Mouse (Mus musculus) adrenal gland, postnatal 10 days (tissue): ENCODE data around the gene Ifna4. TPM values are rescaled to one million over a fixed set of nuclear protein-coding genes. Genes with fewer than 3 reads are reported as not detected.
A peak's percentile ranks its signal among the peaks of the same experiment; 100 is the strongest.
"Not testable (repeated sequence)": the region's sequence is repeated elsewhere in the genome, so short reads cannot be mapped to it uniquely, and the experiment has no call there.

Source experiments
- DNase-seq: peaks from one replicate; pipeline ENCODE4 v3.0.0; 2021; ENCODE audit warnings: mixed read lengths
- long read RNA-seq, 2 experiments: library from polyadenylated mRNA; stranded (forward); transcript quantifications; one replicate each; pipeline ENCODE4 v2.0.0; 2021
- total RNA-seq, 2 experiments: library from RNA; stranded (reverse); gene quantifications; 2 replicates each; pipeline ENCODE4 v1.2.3; 2021

Ifna4 gene
- total RNA-seq, result not detected
- long read RNA-seq, experiment 1, result 0 reads
- long read RNA-seq, experiment 2, result 0 reads

DNA sequence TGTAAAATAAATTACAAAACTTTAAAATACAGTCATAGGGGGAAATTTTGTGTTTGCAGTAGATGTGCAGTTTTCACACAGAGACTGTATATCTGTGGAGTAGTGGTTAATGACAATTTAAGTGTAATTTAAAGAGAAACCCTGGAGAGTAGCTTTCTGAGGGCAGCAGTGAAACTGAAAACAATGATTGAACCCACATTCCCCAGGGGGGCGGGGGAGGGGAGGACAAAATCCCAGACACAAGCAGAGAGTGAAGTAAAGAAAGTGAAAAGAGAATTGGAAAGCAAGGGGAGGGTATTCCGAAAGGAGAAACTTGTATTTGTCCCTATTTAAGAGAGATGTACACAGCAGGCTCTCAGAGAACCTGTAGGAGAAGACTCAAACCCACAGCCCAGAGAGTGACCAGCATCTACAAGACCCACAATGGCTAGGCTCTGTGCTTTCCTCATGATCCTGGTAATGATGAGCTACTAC lies at the start of gene Ifna4:
Gene Ifna4, plus strand, starts transcription at position 424 of the 474 bp plus-strand sequence.
- no peak for DNase-seq

DNA sequence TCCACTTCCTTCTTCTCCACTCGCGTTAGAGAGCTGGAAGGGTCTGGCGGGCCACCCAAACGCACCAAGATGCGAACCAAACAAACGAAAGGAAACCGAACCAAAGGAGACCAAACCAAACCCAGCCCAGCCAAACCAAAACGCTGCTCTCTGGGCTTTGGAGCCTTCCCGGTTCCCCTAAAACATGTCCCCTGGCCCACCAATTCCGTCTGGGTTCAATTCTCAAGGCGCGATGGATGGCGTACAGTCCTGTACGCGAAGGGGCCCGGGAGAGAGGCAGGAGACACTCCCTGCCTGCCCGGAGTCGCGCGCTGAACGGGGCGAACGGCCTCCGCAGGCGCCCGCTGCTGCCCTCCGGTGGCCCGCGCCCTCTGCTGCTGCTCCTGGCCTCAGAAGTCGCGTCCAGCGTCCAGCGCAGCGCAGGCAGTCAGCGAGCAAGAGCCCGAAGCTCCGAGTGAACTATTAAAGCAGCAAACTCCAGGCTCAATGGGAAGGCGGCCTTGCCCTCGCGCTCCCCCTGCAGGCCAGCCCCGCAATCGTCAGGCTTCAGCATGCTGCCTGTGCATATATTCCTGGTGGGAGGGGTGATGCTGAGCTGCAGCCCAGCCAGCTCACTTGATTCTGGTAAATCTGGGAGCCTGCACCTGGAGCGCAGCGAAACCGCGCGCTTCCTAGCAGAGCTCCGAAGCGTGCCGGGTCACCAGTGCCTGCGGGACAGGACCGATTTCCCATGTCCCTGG lies 47.6 kb upstream of the Ifna4 start, which contains the start of gene Gm13275:
Gene Gm13275, plus strand, starts transcription at position 552 of the 740 bp plus-strand sequence.
- DNase-seq, result peak; percentile 29

DNA sequence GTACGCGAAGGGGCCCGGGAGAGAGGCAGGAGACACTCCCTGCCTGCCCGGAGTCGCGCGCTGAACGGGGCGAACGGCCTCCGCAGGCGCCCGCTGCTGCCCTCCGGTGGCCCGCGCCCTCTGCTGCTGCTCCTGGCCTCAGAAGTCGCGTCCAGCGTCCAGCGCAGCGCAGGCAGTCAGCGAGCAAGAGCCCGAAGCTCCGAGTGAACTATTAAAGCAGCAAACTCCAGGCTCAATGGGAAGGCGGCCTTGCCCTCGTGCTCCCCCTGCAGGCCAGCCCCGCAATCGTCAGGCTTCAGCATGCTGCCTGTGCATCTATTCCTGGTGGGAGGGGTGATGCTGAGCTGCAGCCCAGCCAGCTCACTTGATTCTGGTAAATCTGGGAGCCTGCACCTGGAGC lies 44.6 kb upstream of the Ifna4 start, which contains the start of gene Gm13279:
Gene Gm13279, plus strand, starts transcription at position 301 of the 400 bp plus-strand sequence.
- not testable (repeated sequence) for DNase-seq

DNA sequence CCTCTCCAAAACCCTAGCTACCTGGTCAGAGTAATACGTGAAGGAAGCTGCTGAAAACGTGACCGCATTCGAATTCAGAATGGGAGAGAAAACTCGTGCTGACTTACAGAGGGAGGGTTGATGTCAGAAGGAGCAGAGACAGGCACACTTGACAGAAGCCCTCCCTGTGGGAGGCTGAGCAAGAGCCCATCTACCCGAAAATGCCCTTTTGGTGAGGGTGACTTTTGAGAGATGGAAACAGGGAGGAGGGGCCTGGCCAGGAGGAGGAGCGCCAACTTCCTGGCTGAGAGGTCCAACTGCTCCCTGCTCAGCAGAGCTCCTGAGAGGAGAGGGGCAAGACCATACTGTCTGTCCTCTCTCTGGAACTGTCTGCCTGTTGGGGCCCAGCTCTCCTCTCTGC lies 42.3 kb upstream of the Ifna4 start, which contains the start of gene Gm13285:
Gene Gm13285, plus strand, starts transcription at position 301 of the 400 bp plus-strand sequence.
- not testable (repeated sequence) for DNase-seq

DNA sequence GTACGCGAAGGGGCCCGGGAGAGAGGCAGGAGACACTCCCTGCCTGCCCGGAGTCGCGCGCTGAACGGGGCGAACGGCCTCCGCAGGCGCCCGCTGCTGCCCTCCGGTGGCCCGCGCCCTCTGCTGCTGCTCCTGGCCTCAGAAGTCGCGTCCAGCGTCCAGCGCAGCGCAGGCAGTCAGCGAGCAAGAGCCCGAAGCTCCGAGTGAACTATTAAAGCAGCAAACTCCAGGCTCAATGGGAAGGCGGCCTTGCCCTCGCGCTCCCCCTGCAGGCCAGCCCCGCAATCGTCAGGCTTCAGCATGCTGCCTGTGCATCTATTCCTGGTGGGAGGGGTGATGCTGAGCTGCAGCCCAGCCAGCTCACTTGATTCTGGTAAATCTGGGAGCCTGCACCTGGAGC lies 38.7 kb upstream of the Ifna4 start, which contains the start of gene Gm13287:
Gene Gm13287, plus strand, starts transcription at position 301 of the 400 bp plus-strand sequence.
- DNase-seq, result not testable (repeated sequence)

DNA sequence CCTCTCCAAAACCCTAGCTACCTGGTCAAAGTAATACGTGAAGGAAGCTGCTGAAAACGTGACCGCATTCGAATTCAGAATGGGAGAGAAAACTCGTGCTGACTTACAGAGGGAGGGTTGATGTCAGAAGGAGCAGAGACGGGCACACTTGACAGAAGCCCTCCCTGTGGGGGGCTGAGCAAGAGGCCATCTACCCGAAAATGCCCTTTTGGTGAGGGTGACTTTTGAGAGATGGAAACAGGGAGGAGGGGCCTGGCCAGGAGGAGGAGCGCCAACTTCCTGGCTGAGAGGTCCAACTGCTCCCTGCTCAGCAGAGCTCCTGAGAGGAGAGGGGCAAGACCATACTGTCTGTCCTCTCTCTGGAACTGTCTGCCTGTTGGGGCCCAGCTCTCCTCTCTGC lies 36.4 kb upstream of the Ifna4 start, which contains the start of gene Gm13288:
Gene Gm13288, plus strand, starts transcription at position 301 of the 400 bp plus-strand sequence.
- not testable (repeated sequence) for DNase-seq

DNA sequence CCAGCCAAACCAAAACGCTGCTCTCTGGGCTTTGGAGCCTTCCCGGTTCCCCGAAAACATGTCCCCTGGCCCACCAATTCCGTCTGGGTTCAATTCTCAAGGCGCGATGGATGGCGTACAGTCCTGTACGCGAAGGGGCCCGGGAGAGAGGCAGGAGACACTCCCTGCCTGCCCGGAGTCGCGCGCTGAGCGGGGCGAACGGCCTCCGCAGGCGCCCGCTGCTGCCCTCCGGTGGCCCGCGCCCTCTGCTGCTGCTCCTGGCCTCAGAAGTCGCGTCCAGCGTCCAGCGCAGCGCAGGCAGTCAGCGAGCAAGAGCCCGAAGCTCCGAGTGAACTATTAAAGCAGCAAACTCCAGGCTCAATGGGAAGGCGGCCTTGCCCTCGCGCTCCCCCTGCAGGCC lies 35.9 kb upstream of the Ifna4 start:
- DNase-seq, result peak; percentile 40

DNA sequence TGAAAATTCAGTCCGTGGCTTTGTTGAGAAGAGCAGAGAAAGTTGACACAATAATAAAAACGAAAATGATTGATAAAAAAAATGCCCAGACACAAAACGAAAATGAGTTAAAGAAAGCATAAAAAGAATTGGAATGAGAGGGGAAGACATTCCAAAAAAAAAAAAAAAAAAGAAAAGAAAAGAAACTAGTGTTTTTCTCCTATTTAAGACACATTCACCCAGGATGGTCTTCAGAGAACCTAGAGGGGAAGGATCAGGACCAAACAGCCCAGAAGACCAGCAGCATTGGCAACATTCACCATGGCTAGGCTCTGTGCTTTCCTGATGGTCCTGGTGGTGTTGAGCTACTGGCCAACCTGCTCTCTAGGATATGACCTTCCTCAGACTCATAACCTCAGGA lies 25.7 kb upstream of the Ifna4 start, which contains the start of gene Ifna7:
Gene Ifna7, plus strand, starts transcription at position 301 of the 400 bp plus-strand sequence.
- DNase-seq, result no peak

DNA sequence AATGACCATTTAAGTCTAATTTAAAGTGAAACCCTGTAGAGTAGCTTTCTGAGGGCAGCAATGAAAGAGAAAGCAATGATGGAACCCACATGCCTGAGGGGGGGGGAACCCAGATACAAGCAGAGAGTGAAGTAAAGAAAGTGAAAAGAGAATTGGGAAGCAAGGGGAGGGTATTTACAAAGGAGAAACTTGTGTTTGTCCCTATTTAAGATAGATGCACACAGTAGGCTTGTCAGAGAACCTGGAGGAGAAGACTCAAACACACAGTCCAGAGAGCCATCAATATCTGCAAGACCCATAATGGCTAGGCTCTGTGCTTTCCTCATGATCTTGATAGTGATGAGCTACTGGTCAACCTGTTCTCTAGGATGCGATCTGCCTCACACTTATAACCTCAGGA lies 22.0 kb upstream of the Ifna4 start, which contains the start of gene Ifna11:
Gene Ifna11, plus strand, starts transcription at position 301 of the 400 bp plus-strand sequence.
- no peak for DNase-seq

DNA sequence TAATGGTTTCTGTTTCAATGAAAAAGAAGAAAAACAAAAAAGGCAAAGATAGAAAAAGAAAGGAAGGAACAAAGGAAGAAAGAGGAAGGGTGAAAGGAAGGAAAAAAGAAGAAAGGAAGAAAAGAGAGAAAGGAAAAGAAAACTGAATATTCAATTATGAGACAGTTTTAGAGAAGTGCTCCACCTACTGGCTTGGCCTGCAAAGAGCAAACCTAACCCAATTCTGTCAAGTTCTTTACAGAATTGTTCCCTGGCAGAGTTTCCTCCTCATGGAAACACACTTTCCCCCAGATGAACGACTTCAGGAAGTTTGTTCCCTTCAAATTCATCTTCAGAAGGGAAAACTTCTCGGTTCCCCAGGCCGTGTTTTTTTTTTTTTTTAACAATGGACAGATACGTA lies 18.7 kb upstream of the Ifna4 start:
- peak; percentile 19 for DNase-seq

DNA sequence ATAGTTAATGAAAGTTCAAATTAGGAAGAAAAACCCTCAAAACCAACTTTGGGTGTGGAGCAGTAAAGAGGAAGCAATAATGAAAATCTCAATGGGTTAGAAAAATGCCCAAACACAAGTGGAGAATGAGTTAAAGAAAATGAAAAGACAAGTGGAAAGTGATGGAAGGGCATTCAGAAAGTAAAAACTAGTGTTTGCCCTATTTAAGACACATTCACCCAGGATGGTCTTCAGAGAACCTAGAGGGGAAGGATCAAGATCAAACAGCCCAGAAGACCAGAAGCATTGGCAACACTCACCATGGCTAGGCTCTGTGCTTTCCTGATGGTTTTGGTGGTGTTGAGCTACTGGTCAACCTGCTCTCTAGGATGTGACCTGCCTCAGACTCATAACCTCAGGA lies 14.5 kb upstream of the Ifna4 start, which contains the start of gene Ifna6:
Gene Ifna6, plus strand, starts transcription at position 301 of the 400 bp plus-strand sequence.
- DNase-seq, result not testable (repeated sequence)

DNA sequence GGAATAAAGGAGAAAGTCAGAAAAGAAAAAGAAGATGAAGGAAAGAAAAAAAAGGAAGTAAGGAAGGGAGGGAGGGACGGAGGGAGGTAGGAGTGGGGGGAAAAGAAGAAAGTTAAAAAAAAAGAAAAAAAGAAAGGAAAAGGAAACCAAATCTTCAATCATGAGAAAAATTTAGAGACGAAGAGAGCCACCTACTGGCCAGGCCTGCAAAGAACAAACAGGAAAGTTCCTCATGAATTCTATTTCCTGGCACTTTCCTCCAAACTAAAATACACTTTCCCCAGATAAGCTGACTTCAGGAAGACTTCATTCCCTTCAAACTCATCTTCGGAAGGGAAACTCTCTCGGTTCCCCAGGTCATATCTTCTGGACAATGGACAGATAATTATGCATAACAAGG lies 11.1 kb upstream of the Ifna4 start:
- peak; percentile 28 for DNase-seq

DNA sequence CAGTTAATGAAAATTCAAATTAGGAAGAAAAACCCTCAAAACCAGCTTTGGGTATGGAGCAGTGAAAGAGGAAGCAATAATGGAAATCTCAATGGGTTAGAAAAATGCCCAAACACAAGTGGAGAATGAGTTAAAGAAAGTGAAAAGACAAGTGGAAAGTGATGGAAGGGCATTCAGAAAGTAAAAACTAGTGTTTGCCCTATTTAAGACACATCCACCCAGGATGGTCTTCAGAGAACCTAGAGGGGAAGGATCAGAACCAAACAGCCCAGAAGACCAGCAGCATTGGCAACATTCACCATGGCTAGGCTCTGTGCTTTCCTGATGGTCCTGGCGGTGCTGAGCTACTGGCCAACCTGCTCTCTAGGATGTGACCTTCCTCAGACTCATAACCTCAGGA lies 6.4 kb upstream of the Ifna4 start, which contains the start of gene Ifna5:
Gene Ifna5, plus strand, starts transcription at position 301 of the 400 bp plus-strand sequence.
- not testable (repeated sequence) for DNase-seq

DNA sequence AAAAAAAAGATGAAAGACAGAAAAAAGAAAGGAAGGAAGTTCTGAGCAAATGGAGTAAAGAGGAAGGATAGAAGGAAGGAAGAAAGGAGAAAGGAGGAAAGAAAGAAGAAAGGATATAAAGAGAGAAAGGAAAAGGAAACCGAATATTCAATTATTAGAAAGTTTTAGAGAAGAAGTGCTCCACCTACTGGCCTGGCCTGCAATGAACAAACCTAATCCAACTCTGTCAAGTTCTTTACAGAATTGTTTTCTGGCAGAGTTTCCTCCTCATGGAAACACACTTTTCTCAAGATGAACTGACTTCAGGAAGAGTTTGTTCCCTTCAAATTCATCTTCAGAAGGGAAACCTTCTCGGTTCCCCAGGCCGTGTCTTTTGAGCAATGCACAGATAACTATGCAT lies 2.8 kb upstream of the Ifna4 start:
- DNase-seq, result peak; percentile 4

DNA sequence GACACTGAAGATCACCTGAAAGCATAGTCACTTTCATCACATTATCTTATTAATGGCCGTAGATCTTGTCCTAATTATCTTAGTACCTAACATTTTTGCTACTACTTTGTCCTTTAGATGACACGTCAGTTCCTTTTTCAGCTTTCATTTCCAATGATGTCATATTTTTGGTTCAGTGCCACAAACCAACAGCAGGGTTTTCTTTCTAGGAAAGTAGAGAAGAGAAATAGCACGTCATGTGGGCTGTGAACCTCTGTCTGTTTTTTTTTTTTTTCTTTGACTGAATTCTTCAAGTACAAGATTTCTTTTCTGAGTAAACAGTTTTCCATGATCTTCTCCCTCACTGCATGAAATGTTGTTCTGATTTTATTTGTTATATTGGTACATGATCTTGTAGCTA lies 1.6 kb upstream of the Ifna4 start:
- no peak for DNase-seq

DNA sequence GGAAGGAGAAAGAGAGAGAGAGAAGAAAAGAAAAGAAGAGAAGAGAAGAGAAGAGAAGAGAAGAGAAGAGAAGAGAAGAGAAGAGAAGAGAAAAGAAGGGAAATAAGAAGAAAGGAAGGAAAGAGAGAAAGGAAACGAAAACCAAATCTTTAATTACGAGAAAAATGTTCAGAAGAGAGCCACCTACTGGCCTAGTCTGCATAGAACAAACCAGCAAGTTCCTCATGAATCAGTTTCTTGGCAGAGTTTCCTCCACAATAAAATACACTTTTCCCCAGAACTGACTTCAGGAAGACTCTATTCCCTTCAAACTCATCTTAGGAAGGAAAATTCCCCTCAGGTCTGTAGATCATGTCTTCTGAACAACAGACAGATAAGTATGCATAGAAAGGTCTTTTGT lies 3.7 kb downstream of the Ifna4 start:
- DNase-seq, result no peak

DNA sequence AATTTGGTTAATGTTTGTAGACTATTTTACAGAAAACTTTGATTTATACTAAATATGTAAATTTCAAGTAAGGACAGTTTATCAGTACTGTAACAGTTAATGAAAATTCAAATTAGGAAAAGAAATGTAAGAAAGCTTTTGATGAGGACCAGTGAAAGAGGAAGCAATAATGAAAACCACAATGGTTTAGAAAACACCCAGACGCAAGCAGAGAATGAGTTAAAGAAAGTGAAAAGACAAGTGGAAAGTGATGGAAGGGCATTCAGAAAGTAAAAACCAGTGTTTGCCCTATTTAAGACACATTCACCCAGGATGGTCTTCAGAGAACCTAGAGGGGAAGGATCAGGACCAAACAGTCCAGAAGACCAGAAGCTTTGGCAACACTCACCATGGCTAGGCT lies 8.0 kb downstream of the Ifna4 start, which contains the start of gene Ifna1:
Gene Ifna1, plus strand, starts transcription at position 390 of the 400 bp plus-strand sequence.
- no peak for DNase-seq

DNA sequence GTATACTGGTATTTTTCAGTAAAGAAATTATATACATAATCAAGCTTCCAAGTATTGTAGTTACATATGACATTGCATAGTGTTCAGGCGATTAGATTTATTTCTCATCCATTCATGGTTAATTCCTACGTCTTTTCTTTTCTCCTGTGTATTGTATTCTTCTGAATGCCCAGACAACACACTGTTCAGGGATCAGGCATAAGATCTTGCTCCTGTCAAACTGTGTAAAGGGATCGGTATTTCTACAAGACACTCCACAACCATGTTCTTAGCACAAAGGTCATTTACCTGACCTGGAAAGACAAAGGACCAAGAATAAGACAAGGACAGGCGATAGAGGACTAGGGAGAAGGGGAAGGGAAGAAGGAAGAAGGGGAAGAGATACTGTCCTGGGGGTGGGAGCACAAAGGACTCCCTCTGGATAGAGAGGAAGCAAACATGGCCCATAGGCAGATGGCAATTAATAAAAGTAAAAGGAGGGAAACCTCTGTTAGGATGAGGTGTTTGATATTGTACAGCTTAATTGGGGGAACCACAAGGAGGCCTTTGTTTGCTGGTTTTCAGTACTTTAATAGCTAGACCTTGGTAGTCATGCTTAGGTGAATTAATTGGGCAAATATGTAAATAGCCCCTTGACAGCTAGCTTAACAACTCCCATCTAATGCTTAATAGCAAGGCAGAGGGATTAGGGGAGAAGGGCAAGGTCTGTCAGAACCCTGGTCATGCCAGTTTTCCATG lies 9.5 kb downstream of the Ifna4 start:
- no peak for DNase-seq

DNA sequence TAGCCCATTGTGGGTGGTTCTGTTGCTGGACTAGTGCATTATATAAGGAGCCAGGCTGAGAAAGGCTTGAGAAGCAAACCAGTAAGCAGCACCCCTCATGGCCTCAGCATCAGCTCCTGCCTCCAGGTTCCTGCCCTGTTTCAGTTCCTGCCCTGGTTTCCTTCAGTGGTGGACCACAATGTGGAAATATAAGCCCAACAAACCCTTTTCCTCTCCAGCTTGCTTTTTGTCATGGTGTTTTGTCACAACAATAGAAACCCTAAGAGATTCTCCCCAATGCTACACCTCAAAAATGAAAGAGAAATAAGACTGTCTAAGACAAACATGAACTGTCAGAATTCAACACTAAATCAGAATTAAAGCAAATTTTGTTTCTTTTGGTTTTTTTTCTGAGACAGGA lies 17.6 kb downstream of the Ifna4 start:
- DNase-seq, result no peak

DNA sequence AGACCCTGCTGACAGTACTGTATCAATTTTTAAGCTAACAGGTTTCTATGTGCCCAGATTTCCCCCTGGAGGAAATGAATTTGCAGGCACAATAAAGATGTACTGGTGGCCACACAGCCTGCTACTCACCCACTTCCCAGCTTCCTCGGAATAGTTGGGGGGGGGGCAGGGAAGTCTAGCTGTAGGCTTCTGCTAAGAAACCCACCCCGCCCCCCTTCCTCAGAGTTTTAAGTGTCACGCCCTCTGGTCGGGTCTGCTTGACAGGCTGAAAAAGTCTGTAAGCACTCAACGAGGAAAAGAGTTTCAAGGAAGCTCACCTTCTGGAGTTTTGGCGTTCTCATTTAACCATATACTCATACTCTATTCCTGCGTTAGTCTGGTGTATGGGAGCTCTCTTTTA lies 21.6 kb downstream of the Ifna4 start:
- no peak for DNase-seq

DNA sequence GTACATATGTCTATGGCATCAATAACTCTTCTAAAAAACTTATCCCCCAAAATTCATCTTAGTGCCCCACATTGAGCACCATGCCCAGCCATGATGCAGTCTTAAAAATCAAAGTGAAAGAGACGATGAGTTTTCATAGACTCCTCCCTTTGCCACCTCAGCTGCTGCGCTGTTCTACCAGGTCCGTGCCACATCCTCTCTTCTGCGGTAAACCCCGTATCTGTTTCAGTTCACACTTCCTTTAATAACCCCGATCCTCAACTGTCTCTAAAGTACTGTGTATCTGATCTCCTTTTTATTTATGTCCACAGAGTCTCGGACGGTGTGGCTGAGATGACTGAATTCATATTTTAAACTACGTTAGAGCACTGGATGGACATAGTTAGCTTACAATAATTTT lies 22.9 kb downstream of the Ifna4 start:
- no peak for DNase-seq

DNA sequence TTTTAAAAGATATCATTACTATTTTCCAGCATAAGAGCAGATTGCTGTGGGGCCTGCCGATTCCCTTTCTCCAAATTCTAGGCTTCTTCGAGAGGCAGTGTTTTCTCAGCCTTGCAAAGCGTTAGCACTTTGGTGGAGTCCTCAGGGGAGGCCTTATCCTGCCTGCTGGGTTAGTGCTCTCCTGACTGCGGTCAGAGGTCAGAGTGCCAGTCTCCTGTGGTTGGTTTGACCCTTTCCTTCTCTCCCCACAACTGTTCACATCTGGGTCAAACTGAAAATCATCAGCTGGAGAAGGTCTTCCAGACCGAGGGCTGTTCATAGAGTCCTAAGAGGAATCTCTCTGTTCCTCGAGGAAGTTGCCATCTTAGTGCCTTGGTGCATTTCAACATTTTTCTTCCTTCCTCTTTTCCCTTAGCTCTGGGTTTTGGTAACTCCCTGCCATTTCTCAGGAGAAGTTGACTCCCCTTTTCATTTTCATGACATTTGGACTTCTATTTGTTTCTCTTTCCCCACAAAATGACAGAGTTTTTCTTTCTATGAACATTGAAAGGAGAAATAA lies 23.4 kb downstream of the Ifna4 start:
- no peak for DNase-seq
